Mouse (Mus musculus): ENCODE measurements around the gene Clybl. TPM values are rescaled to one million over a fixed set of nuclear protein-coding genes. Genes with fewer than 3 reads are reported as not detected.
A peak's percentile ranks its signal among the peaks of the same experiment; 100 is the strongest.

Gene Clybl
- polyA plus RNA-seq, 1 experiment: 30.9 TPM

- no peaks in the 10 kb centered on the region for H3K36me3 ChIP-seq (ENCODE audit: control insufficient read depth, insufficient read depth)
- H3K4me2 ChIP-seq (ENCODE audit: low read depth): peak overlapping the region; percentile 64
- H3K4me3 ChIP-seq: no peak overlapping the region
- H3K27me3 ChIP-seq (ENCODE audit: control insufficient read depth, insufficient read depth, insufficient read length): peaks cover 31% of the 10 kb centered on the region
- no peak for TF ChIP-seq SRF (IDR thresholded peaks at IDR 0.05; ENCODE audit: control insufficient read depth, insufficient read length, low read depth)
- no peak for TF ChIP-seq MAX (IDR thresholded peaks at IDR 0.05; ENCODE audit: low read depth)
- TF ChIP-seq POLR2A (IDR thresholded peaks at IDR 0.05; ENCODE audit: insufficient read length, low read depth): no peak
- TF ChIP-seq TCF12 (IDR thresholded peaks at IDR 0.05; ENCODE audit: insufficient read depth, poor library complexity, severe bottlenecking): no peak
- TF ChIP-seq MYOD1 (IDR thresholded peaks at IDR 0.05; ENCODE audit: control insufficient read depth in 1 of 3, insufficient read length in 2 of 3, low read depth in 2 of 3): no peak
- no peak for TF ChIP-seq POLR2AphosphoS2 (IDR thresholded peaks at IDR 0.05; ENCODE audit: insufficient read length, low read depth)
- H3ac ChIP-seq (ENCODE audit: control insufficient read depth, insufficient read length): no peak overlapping the region
- H3K79me2 ChIP-seq (ENCODE audit: control insufficient read depth, insufficient read depth): no peaks in the 10 kb centered on the region
These were observed 268.3 kb downstream of the Clybl start for GRCm38 (mm10) chr14:122449601-122450495.

- Histone ChIP-seq H3K4me2 (ENCODE audit: low read depth) (peak within 1 kb of the TSS; percentile 64), H3K36me3 (ENCODE audit: control insufficient read depth, insufficient read depth) (no peaks in the 10 kb centered on the region), H3K27me3 (ENCODE audit: control insufficient read depth, insufficient read depth, insufficient read length) (peaks cover 29% of the 10 kb centered on the region), H3K4me3 (no peak within 1 kb of the TSS), H3K79me2 (ENCODE audit: control insufficient read depth, insufficient read depth) (no peaks in the 10 kb centered on the region), H3ac (ENCODE audit: control insufficient read depth, insufficient read length) (no peak within 1 kb of the TSS)
- TF ChIP-seq E2F4 (IDR thresholded peaks at IDR 0.05; ENCODE audit: insufficient read depth): no peak
- no peak for TF ChIP-seq TCF3 (IDR thresholded peaks at IDR 0.05; ENCODE audit: insufficient read length, low read depth)
- no peak for TF ChIP-seq MYOG (IDR thresholded peaks at IDR 0.05; ENCODE audit: control insufficient read depth in 1 of 3, insufficient read depth in 1 of 3, insufficient read length in 2 of 3, low read depth in 2 of 3)
- TF ChIP-seq MAX (IDR thresholded peaks at IDR 0.05; ENCODE audit: low read depth): no peak
- TF ChIP-seq POLR2AphosphoS2 (IDR thresholded peaks at IDR 0.05; ENCODE audit: insufficient read length, low read depth): no peak
- no peak for TF ChIP-seq USF1 (IDR thresholded peaks at IDR 0.05; ENCODE audit: low read depth)
- TF ChIP-seq CEBPB (IDR thresholded peaks at IDR 0.05; ENCODE audit: insufficient read depth, poor library complexity, severe bottlenecking): no peak
- TF ChIP-seq POLR2A (IDR thresholded peaks at IDR 0.05; ENCODE audit: insufficient read length, low read depth): no peak
- TF ChIP-seq SRF (IDR thresholded peaks at IDR 0.05; ENCODE audit: control insufficient read depth, insufficient read length, low read depth): no peak
- no peak for TF ChIP-seq TCF12 (IDR thresholded peaks at IDR 0.05; ENCODE audit: insufficient read depth, poor library complexity, severe bottlenecking)
- no peak for TF ChIP-seq MYOD1 (IDR thresholded peaks at IDR 0.05; ENCODE audit: control insufficient read depth in 1 of 3, insufficient read length in 2 of 3, low read depth in 2 of 3)
- no peak for TF ChIP-seq REST (IDR thresholded peaks at IDR 0.05; ENCODE audit: insufficient read depth, insufficient read length)
These were observed 269.2 kb downstream of the Clybl start, which contains the start of gene Gm5089 for GRCm38 (mm10) chr14:122450496-122451382. Gene Gm5089 (minus strand): TSS chr14:122451115.

- Histone ChIP-seq H3K4me2 (ENCODE audit: low read depth) (no peak overlapping the region), H3K27me3 (ENCODE audit: control insufficient read depth, insufficient read depth, insufficient read length) (peaks cover 20% of the 10 kb centered on the region), H3K36me3 (ENCODE audit: control insufficient read depth, insufficient read depth) (no peaks in the 10 kb centered on the region), H3K79me2 (ENCODE audit: control insufficient read depth, insufficient read depth) (no peaks in the 10 kb centered on the region), H3K4me3 (no peak overlapping the region), H3ac (ENCODE audit: control insufficient read depth, insufficient read length) (no peak overlapping the region)
- TF ChIP-seq TCF3 (IDR thresholded peaks at IDR 0.05; ENCODE audit: insufficient read length, low read depth) (no peak), SRF (IDR thresholded peaks at IDR 0.05; ENCODE audit: control insufficient read depth, insufficient read length, low read depth) (no peak), USF1 (IDR thresholded peaks at IDR 0.05; ENCODE audit: low read depth) (no peak), CEBPB (IDR thresholded peaks at IDR 0.05; ENCODE audit: insufficient read depth, poor library complexity, severe bottlenecking) (no peak), MAX (IDR thresholded peaks at IDR 0.05; ENCODE audit: low read depth) (no peak), REST (IDR thresholded peaks at IDR 0.05; ENCODE audit: insufficient read depth, insufficient read length) (no peak), MYOD1 (IDR thresholded peaks at IDR 0.05; ENCODE audit: control insufficient read depth in 1 of 3, insufficient read length in 2 of 3, low read depth in 2 of 3) (no peak), POLR2AphosphoS2 (IDR thresholded peaks at IDR 0.05; ENCODE audit: insufficient read length, low read depth) (no peak), MYOG (IDR thresholded peaks at IDR 0.05; ENCODE audit: control insufficient read depth in 1 of 3, insufficient read depth in 1 of 3, insufficient read length in 2 of 3, low read depth in 2 of 3) (no peak), E2F4 (IDR thresholded peaks at IDR 0.05; ENCODE audit: insufficient read depth) (no peak), POLR2A (IDR thresholded peaks at IDR 0.05; ENCODE audit: insufficient read length, low read depth) (no peak), TCF12 (IDR thresholded peaks at IDR 0.05; ENCODE audit: insufficient read depth, poor library complexity, severe bottlenecking) (no peak)
These were observed 270.1 kb downstream of the Clybl start for GRCm38 (mm10) chr14:122451551-122452145.

Other genes with a start within 250 kb of the Clybl start
- gene Gpr183, start 216.5 kb upstream of the Clybl start, polyA plus RNA-seq (2012; fragmentation: generic; extraction: Trizol): 0.02 TPM
- gene Timm8a2, start 147.0 kb upstream of the Clybl start, polyA plus RNA-seq (2012; fragmentation: generic; extraction: Trizol): not detected
- 64.1 TPM for gene Tm9sf2, start 74.7 kb upstream of the Clybl start, polyA plus RNA-seq (2012; fragmentation: generic; extraction: Trizol)